Mouse (Mus musculus) intestine, embryonic 16.5 days (tissue): ENCODE results near the gene Hjurp. TPM values are rescaled to one million over a fixed set of nuclear protein-coding genes. Genes with fewer than 3 reads are reported as not detected.

Source experiments
- ATAC-seq: fragments of 200-750 bp; cut with Nextera tagmentation; 2 replicates; pipeline ENCODE4 v1.8.0; 2017; ENCODE audit warnings: moderate TSS enrichment, moderate library complexity
- H3K27ac ChIP-seq: fragments of 300-500 bp; sonication (generic); 2 replicates; pipeline ENCODE4 v1.5.1; 2014; ENCODE audit warnings: mild to moderate bottlenecking, low read length
- H3K27me3 ChIP-seq: fragments of 300-500 bp; sonication (generic); replicated peaks from 2 replicates; pipeline ENCODE4 v1.6.1; 2014; ENCODE audit warnings: low read length, control low read depth, mixed read lengths; ENCODE audit not compliant: control insufficient read depth, insufficient read depth
- H3K36me3 ChIP-seq: fragments of 300-500 bp; sonication (generic); 2 replicates; pipeline ENCODE4 v1.6.1; 2014; ENCODE audit warnings: low read length, control low read depth; ENCODE audit not compliant: control insufficient read depth, insufficient read depth
- H3K4me1 ChIP-seq: fragments of 300-500 bp; sonication (generic); 2 replicates; pipeline ENCODE4 v1.6.1; 2014; ENCODE audit warnings: low read length, control low read depth, mixed read lengths; ENCODE audit not compliant: control insufficient read depth, insufficient read depth
- H3K4me2 ChIP-seq: fragments of 300-500 bp; sonication (generic); 2 replicates; pipeline ENCODE4 v1.6.1; 2014; ENCODE audit warnings: low read depth, low read length, control low read depth
- H3K4me3 ChIP-seq: fragments of 300-500 bp; sonication (generic); 2 replicates; pipeline ENCODE4 v1.5.1; 2014; ENCODE audit warnings: mild to moderate bottlenecking, low read length
- H3K9ac ChIP-seq: fragments of 300-500 bp; sonication (generic); 2 replicates; pipeline ENCODE4 v1.6.1; 2014; ENCODE audit warnings: low read depth, low read length
- H3K9me3 ChIP-seq: fragments of 300-500 bp; sonication (generic); 2 replicates; pipeline ENCODE4 v1.6.1; 2016; ENCODE audit warnings: low read length, control low read depth; ENCODE audit not compliant: control insufficient read depth
- WGBS: fragments of 180-500 bp; shearing (Covaris S2); extraction: QIAGEN DNeasy Blood & Tissue Kit; methylation state at CpG from one replicate; pipeline ENCODE4 v1.1.7; 2014; 5-methylcytosine and 5-hydroxymethylcytosine counted together
- polyA plus RNA-seq: library from polyadenylated mRNA; unstranded; fragments of >200 nt; fragmentation: Nextera tagmentation; extraction: Ambion mirVana; gene quantifications from 2 replicates; pipeline ENCODE4 v1.2.1, GENCODE M21; 2015

Hjurp gene
- polyA plus RNA-seq, 1 experiment from 2014 or later = 141 TPM

DNA sequence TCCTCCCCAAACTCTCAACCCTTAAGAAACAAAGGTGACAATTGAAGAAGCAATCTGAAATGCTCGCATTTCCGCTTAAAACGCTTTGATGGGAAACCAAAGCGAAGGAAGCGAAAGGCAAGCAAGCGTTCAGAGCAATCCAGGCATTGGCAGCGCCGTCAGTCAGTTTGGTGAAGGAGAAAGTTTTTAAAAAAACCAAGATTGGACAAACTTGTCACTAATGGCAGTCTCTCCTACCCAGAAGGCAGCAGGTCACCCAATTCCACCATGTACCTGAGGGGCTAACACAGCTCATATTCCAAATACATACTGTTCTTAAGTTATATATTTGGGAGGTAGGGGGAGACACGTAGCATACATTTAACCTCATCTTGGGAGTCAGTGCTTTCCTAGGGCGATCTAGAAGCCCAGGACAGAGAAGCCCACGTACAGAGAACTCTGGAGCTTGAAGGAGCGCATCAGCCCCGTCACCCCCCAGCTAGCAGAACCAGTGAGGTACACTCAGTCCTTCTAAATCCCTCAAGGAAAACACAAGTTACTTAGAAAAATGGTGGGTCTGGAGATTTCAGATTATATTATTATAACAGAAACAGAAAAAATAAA is 2.3 kb downstream of the Hjurp start:
- Histone ChIP-seq H3K36me3 (peaks cover 33% of the 10 kb centered on the region), H3K4me1 (peaks cover 29% of the 10 kb centered on the region), H3K27ac (no peak overlapping the region), H3K9me3 (no peaks in the 10 kb centered on the region), H3K27me3 (no peaks in the 10 kb centered on the region), H3K4me2 (peak overlapping the region; percentile 62), H3K4me3 (peak overlapping the region; percentile 57; the same call in 1 of the 2 replicates), H3K9ac (0 out of 2 replicates have a peak overlapping the region, but pooled peaks have one; percentile 79)
- no peak for ATAC-seq
- WGBS = 69% methylated on average over 13 of the region's 13 CpGs

DNA sequence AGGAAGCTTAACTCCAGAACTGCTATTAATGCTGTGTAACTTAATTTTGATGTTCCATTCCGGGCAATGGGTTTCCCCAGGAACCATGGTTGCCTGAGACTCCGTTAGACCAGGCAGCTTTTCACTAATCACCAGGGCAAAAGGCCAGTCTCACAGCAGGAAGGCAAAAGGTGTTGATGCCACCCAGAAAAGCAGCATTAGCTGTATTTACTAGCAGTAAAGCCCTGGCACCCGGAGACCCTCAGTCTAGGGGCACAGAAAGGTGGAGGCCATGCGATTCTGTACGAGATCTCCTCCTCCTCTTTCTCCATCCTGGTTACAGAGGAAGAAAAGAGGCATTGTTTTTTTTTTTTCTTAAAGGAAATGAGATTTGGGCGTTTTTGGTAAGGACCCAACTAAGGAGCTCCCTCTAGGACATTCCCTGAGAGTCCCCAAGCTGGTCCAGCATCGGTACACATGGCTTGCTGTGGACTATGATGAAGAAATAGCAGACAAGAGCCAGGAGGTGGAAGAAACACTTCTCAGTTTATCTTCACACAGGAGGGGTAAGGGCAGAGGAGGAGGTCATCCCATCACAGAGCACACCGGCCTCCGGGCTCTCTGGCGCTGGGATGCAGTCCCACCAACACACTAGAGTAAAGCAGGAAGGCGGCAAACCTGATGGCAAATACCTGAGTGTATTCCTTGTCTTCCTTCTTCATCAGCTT is 2.9 kb downstream of the Hjurp start:
- Histone ChIP-seq H3K9me3 (no peaks in the 10 kb centered on the region), H3K9ac (no peak overlapping the region)

DNA sequence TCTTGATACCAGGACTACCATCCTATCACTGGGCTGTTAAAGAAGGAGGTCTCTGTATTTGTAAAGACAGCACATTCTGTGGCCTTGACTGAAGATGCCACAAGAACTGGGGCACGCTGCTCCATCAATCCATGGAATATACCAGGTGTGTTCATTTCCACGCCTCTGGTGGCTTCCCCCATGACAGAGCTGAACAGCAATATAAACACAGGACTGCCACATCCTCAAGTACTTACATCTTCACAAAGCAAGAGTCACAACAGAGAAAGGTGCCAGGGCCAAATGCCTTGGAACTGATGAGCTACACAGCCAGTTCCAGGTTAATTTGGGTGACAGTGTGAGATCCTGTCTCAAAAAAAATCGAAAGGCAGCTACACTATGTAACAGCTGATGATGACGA is 3.6 kb downstream of the Hjurp start:
- WGBS = 83% methylated on average over 4 of the region's 4 CpGs
- H3K27ac ChIP-seq = no peak overlapping the region
- no peak overlapping the region for H3K4me3 ChIP-seq
- no peak overlapping the region for H3K9ac ChIP-seq
- no peak overlapping the region for H3K4me2 ChIP-seq
- H3K9me3 ChIP-seq = no peaks in the 10 kb centered on the region
- no peaks in the 10 kb centered on the region for H3K27me3 ChIP-seq
- ATAC-seq = no peak
- peaks cover 29% of the 10 kb centered on the region for H3K4me1 ChIP-seq
- peaks cover 45% of the 10 kb centered on the region for H3K36me3 ChIP-seq

More for the DNA sequence above, 2.9 kb downstream of the Hjurp start:
- 73% methylated on average over 11 of the region's 11 CpGs for WGBS
- no peak overlapping the region for H3K27ac ChIP-seq
- peaks cover 29% of the 10 kb centered on the region for H3K4me1 ChIP-seq
- H3K36me3 ChIP-seq = peaks cover 38% of the 10 kb centered on the region
- H3K4me2 ChIP-seq = no peak overlapping the region
- H3K27me3 ChIP-seq = no peaks in the 10 kb centered on the region
- ATAC-seq = no peak
- no peak overlapping the region for H3K4me3 ChIP-seq

DNA sequence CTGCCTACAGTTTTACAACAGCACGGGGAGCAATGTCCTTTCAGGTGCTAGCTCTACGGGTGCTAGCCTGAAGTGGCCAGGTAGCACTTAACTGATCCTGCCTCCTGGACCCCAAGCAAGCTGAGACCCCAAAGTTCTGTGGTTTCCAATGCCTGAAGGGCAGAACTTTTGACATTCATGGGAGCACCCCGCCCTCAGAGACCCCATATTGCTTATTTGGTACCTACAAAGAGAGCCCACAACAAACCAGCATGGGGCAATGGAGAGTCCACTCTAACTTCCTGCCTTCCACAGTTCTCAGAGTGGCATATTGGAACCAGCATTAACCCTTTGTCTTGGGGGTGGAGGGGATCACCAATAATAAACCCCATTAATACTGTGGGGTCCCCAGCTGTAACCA is 4.1 kb downstream of the Hjurp start:
- no peak for ATAC-seq
- Histone ChIP-seq H3K9me3 (no peaks in the 10 kb centered on the region), H3K4me1 (peaks cover 28% of the 10 kb centered on the region), H3K27ac (no peak overlapping the region), H3K4me3 (no peak overlapping the region), H3K9ac (no peak overlapping the region), H3K36me3 (peaks cover 50% of the 10 kb centered on the region), H3K4me2 (no peak overlapping the region), H3K27me3 (no peaks in the 10 kb centered on the region)
- 94% methylated on average over 3 of the region's 3 CpGs for WGBS

DNA sequence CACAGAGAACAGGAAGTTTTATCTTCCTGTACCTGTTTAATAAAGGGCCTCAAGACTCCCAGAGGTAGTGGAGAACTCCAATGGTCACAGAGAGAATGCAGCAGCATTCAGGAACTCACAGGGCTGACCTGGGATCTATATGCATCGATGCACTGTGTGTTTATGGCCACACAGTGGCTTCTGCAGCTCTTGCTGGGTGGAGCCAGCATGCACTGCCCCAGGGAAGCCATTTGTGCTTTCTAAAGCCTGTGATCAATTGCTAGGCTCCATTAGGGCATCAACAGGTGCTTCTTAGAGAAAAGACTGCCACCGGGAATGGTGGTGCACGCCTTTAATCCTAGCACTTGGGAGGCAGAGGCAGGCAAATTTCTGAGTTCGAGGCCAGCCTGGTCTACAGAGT is 4.6 kb downstream of the Hjurp start:
- no peak for ATAC-seq
- Histone ChIP-seq H3K36me3 (peaks cover 55% of the 10 kb centered on the region), H3K9ac (no peak overlapping the region), H3K27me3 (no peaks in the 10 kb centered on the region), H3K4me1 (peaks cover 23% of the 10 kb centered on the region), H3K4me2 (no peak overlapping the region), H3K4me3 (no peak overlapping the region), H3K9me3 (no peaks in the 10 kb centered on the region), H3K27ac (no peak overlapping the region)
- WGBS = 65% methylated on average over 4 of the region's 4 CpGs

DNA sequence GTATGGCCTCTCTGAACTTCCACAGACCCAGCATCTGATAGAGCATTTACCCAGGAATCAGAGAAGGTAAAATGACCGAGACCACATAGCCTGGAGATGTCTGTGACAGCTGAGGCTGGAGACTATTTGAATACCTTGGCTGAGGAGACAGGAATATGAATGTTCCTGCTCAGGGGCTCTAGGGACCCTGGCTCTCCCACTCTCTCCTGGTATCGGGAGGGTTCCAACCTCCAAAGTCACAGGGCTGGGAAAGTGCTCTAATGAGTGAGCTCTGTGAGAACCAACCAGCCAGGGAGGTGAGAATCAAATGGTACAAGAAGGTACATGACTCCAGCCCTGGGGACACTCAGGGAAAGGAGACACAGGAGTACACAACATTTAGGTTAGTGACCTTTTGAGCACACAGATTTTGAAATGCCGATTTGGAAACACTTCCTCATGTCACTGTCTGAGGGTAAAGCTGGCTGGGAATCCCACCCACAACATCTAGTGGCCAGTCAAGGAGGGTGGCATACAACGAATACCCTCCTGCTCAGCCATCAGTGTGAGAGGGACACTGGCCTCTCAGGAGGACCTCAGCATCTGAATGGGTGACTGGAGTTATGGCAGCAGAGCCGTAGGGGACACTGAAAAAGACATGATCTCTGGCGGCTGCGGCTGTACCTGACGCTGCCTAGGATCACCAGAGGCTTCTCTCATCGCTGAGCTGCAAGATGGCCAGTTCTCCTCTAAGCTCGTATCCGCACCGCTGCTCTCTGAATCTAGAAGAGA is 7.7 kb downstream of the Hjurp start:
- H3K4me3 ChIP-seq = no peak overlapping the region
- H3K4me2 ChIP-seq = no peak overlapping the region
- H3K36me3 ChIP-seq = peaks cover 83% of the 10 kb centered on the region
- 90% methylated on average over 12 of the region's 12 CpGs for WGBS
- H3K4me1 ChIP-seq = no peaks in the 10 kb centered on the region
- H3K27ac ChIP-seq = no peak overlapping the region
- no peaks in the 10 kb centered on the region for H3K9me3 ChIP-seq
- H3K9ac ChIP-seq = no peak overlapping the region
- ATAC-seq = no peak
- H3K27me3 ChIP-seq = no peaks in the 10 kb centered on the region

DNA sequence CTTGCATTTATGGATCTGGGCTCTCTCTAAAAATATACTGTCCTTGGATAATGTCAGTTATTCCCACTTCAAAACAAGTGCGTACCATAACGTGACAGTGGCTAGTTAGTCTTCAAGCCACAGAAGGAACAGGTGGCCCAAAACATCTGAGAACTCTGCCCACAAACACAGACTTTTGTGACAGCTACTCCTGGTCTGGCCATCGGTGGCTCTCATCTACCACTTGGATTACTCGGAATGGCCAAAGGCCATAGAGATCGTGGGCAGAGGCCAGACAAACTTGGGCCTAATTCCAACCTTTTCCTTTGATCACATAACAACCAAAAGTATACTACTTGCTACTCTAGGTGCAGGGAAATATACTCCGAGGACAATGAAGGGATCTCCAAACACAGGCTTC is 9.4 kb downstream of the Hjurp start:
- 87% methylated on average over 6 of the region's 6 CpGs for WGBS

DNA sequence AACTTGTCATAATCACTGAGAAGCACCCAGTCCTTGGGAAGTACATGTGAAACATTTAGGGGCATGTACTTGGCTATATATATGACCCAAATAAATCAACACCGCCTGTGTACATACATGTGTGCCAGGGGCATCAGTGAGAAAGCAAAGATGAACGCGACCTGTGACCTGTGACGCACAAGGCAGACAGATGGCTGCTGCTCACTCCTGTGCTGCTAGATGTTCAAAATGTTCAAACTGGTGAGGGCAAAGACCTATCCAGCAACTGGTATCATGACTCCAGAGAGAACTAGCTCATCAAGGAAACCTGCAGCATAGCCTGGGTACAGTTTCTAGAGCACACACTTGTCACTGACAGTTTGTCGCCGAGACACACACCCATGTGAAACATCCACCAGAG is 9.9 kb downstream of the Hjurp start:
- Histone ChIP-seq H3K27ac (no peak overlapping the region), H3K36me3 (peaks cover 87% of the 10 kb centered on the region), H3K4me1 (0 out of 2 replicates have a peak, but pooled peaks cover 2% of the 10 kb centered on the region), H3K9me3 (no peaks in the 10 kb centered on the region), H3K27me3 (no peaks in the 10 kb centered on the region), H3K4me3 (no peak overlapping the region), H3K4me2 (no peak overlapping the region), H3K9ac (no peak overlapping the region)
- no peak for ATAC-seq
- 94% methylated on average over 6 of the region's 6 CpGs for WGBS

More for the DNA sequence above, 9.4 kb downstream of the Hjurp start:
- H3K4me3 ChIP-seq = no peak overlapping the region
- no peaks in the 10 kb centered on the region for H3K4me1 ChIP-seq
- no peak overlapping the region for H3K4me2 ChIP-seq
- H3K27ac ChIP-seq = no peak overlapping the region
- no peak overlapping the region for H3K9ac ChIP-seq
- H3K36me3 ChIP-seq = peaks cover 86% of the 10 kb centered on the region
- no peak for ATAC-seq
- no peaks in the 10 kb centered on the region for H3K27me3 ChIP-seq
- no peaks in the 10 kb centered on the region for H3K9me3 ChIP-seq

DNA sequence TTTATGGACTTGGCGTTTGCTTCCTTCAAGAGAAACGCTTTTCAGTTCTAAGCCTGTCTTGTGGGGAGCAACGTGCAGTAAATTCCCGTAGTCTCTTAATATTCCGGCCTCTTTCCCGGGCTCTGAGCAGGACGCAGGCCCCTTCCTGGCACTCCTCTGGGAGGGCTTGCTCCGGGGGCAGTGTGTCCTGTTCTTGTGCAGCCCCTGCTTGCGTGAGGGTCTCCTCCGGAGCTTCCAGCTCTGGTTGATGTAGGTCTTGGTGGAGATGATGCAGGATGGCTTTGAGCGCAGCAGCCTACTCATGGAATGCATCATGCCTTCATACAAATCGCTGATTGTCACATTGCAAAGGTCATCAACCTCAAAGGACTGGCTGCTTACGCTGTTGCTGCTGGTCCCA is 11.3 kb downstream of the Hjurp start:
- H3K4me1 ChIP-seq = 0 out of 2 replicates have a peak, but pooled peaks cover 5% of the 10 kb centered on the region
- no peaks in the 10 kb centered on the region for H3K27me3 ChIP-seq
- ATAC-seq = no peak
- no peaks in the 10 kb centered on the region for H3K9me3 ChIP-seq
- WGBS = 89% methylated on average over 13 of the region's 13 CpGs
- no peak overlapping the region for H3K4me2 ChIP-seq
- no peak overlapping the region for H3K27ac ChIP-seq
- H3K36me3 ChIP-seq = peaks cover 88% of the 10 kb centered on the region
- no peak overlapping the region for H3K4me3 ChIP-seq
- H3K9ac ChIP-seq = no peak overlapping the region
